Mouse (Mus musculus) limb, embryonic 14.5 days (tissue): ENCODE measurements around the gene Cfap36. TPM values are rescaled to one million over a fixed set of nuclear protein-coding genes. Genes with fewer than 3 reads are reported as not detected.

Experiments used
- ATAC-seq: fragments of 200-750 bp; cut with Nextera tagmentation; 2 replicates; pipeline ENCODE4 v1.8.0; 2017; ENCODE audit warnings: low read depth, moderate number of reproducible peaks, moderate TSS enrichment; ENCODE audit not compliant: low FRiP score
- DNase-seq: peaks from one replicate; pipeline ENCODE4 v3.0.0-alpha.2; 2015; ENCODE audit warnings: low spot score
- H3K27ac ChIP-seq: fragments of 300-500 bp; sonication (generic); replicated peaks from 2 replicates; pipeline ENCODE4 v1.5.1; 2014; ENCODE audit warnings: low read depth, mild to moderate bottlenecking, low read length, moderate library complexity, mixed read lengths
- H3K27me3 ChIP-seq: fragments of 300-500 bp; sonication (generic); 2 replicates; pipeline ENCODE4 v1.6.1; 2014; ENCODE audit warnings: low read length, mixed read lengths; ENCODE audit not compliant: control insufficient read depth, insufficient read depth
- H3K36me3 ChIP-seq: fragments of 300-500 bp; sonication (generic); 2 replicates; pipeline ENCODE4 v1.6.1; 2014; ENCODE audit warnings: mild to moderate bottlenecking, low read length, moderate library complexity, mixed read lengths; ENCODE audit not compliant: control insufficient read depth, insufficient read depth
- H3K4me1 ChIP-seq: fragments of 300-500 bp; sonication (generic); 2 replicates; pipeline ENCODE4 v1.6.1; 2014; ENCODE audit warnings: antibody characterized with exemption, low read length, mixed read lengths; ENCODE audit not compliant: control insufficient read depth, insufficient read depth
- H3K4me2 ChIP-seq: fragments of 300-500 bp; sonication (generic); replicated peaks from 2 replicates; pipeline ENCODE4 v1.6.1; 2014; ENCODE audit warnings: low read depth, mild to moderate bottlenecking, low read length, moderate library complexity; ENCODE audit not compliant: severe bottlenecking
- H3K4me3 ChIP-seq: fragments of 300-500 bp; sonication (generic); replicated peaks from 2 replicates; pipeline ENCODE4 v1.5.1; 2014; ENCODE audit warnings: low read length
- H3K9ac ChIP-seq: fragments of 300-500 bp; sonication (generic); 2 replicates; pipeline ENCODE4 v1.6.1; 2014; ENCODE audit warnings: mild to moderate bottlenecking, low read depth, low read length, moderate library complexity; ENCODE audit not compliant: severe bottlenecking
- H3K9me3 ChIP-seq: fragments of 300-500 bp; sonication (generic); 2 replicates; pipeline ENCODE4 v1.6.1; 2016; ENCODE audit warnings: low read length; ENCODE audit not compliant: control insufficient read depth
- POLR2A ChIP-seq: fragments of 200-500 bp; IDR thresholded peaks from 2 replicates; pipeline ENCODE4 v1.8.0; 2012; ENCODE audit warnings: inconsistent platforms, mild to moderate bottlenecking, moderate library complexity, borderline replicate concordance; ENCODE audit not compliant: insufficient read depth, insufficient read length; ENCODE audit errors: extremely low read depth
- WGBS: fragments of 180-500 bp; shearing (Covaris S2); extraction: QIAGEN DNeasy Blood & Tissue Kit; methylation state at CpG from one replicate; pipeline ENCODE4 v1.1.7; 2014; 5-methylcytosine and 5-hydroxymethylcytosine counted together
- polyA plus RNA-seq, 2 experiments: library from polyadenylated mRNA; depleted of rRNA in 1 of 2; stranded (reverse) in 1 of 2; unstranded in 1 of 2; fragments of >200 nt; fragmentation: Nextera tagmentation in 1 of 2; extraction: Ambion mirVana in 1 of 2; gene quantifications; 2 replicates each; pipeline versions ENCODE4 v1.2.1 to v1.2.3; 2012 to 2014

Gene Cfap36
- polyA plus RNA-seq, 2 experiments, result 23.0 to 43.4 TPM

- Histone ChIP-seq H3K9me3 (no peaks in the 10 kb centered on the region), H3K36me3 (no peaks in the 10 kb centered on the region), H3K4me1 (no peaks in the 10 kb centered on the region), H3K4me2 (no peak overlapping the region), H3K27me3 (no peaks in the 10 kb centered on the region), H3K9ac (no peak overlapping the region), H3K4me3 (no peak overlapping the region), H3K27ac (no peak overlapping the region)
- no peak for ATAC-seq
- no peak for DNase-seq
- TF ChIP-seq POLR2A, result no peak
- 80% methylated on average over 1 of the region's 1 CpGs for WGBS
These were observed 7.4 kb upstream of the Cfap36 start for GRCm38 (mm10) chr11:29254643-29255042.

- no peak overlapping the region for H3K4me2 ChIP-seq
- H3K4me1 ChIP-seq, result peaks cover 12% of the 10 kb centered on the region
- no peaks in the 10 kb centered on the region; the same call in 1 of the 2 replicates for H3K36me3 ChIP-seq
- no peak overlapping the region for H3K9ac ChIP-seq
- DNase-seq (no peak), ATAC-seq (no peak)
- WGBS, result 96% methylated on average over 5 of the region's 5 CpGs
- H3K27ac ChIP-seq, result no peak overlapping the region
- no peak for TF ChIP-seq POLR2A
- no peaks in the 10 kb centered on the region for H3K27me3 ChIP-seq
- no peaks in the 10 kb centered on the region for H3K9me3 ChIP-seq
- no peak overlapping the region for H3K4me3 ChIP-seq
These were observed 1.2 kb upstream of the Cfap36 start for GRCm38 (mm10) chr11:29248386-29248785.

GRCm38 (mm10) chr11:29247725-29248124, 516 bp upstream of the Cfap36 start:
- no peaks in the 10 kb centered on the region for H3K27me3 ChIP-seq
- H3K36me3 ChIP-seq, result peaks cover 4% of the 10 kb centered on the region
- no peaks in the 10 kb centered on the region for H3K9me3 ChIP-seq
- no peak for TF ChIP-seq POLR2A
- DNase-seq, result no peak
- peaks cover 12% of the 10 kb centered on the region for H3K4me1 ChIP-seq
- WGBS, result 100% methylated on average over 1 of the region's 1 CpGs
- peak overlapping the region; percentile 23; the same call in 1 of the 2 replicates for H3K4me2 ChIP-seq
- H3K9ac ChIP-seq, result no peak overlapping the region
- H3K27ac ChIP-seq, result no peak overlapping the region
- ATAC-seq, result no peak
- H3K4me3 ChIP-seq, result peak overlapping the region; percentile 60

- DNase-seq, result no peak
- 59% methylated on average over 4 of the region's 4 CpGs for WGBS
These were observed 1.2 kb downstream of the Cfap36 start for GRCm38 (mm10) chr11:29245988-29246387.

GRCm38 (mm10) chr11:29241961-29242360, 5.2 kb downstream of the Cfap36 start:
- DNase-seq (no peak), ATAC-seq (no peak)
- H3K27ac ChIP-seq, result no peak overlapping the region
- no peak overlapping the region for H3K9ac ChIP-seq
- no peak overlapping the region for H3K4me3 ChIP-seq
- H3K36me3 ChIP-seq, result peaks cover 17% of the 10 kb centered on the region
- no peaks in the 10 kb centered on the region for H3K27me3 ChIP-seq
- no peak for TF ChIP-seq POLR2A
- peaks cover 12% of the 10 kb centered on the region for H3K4me1 ChIP-seq
- no peak overlapping the region for H3K4me2 ChIP-seq
- WGBS, result 79% methylated on average over 4 of the region's 4 CpGs
- H3K9me3 ChIP-seq, result no peaks in the 10 kb centered on the region

More at GRCm38 (mm10) chr11:29245988-29246387, 1.2 kb downstream of the Cfap36 start:
- no peak for TF ChIP-seq POLR2A
- peaks cover 12% of the 10 kb centered on the region for H3K4me1 ChIP-seq
- H3K9me3 ChIP-seq, result no peaks in the 10 kb centered on the region
- H3K36me3 ChIP-seq, result peaks cover 17% of the 10 kb centered on the region
- H3K4me2 ChIP-seq, result peak overlapping the region; percentile 70
- peak overlapping the region; percentile 66 for H3K9ac ChIP-seq
- H3K27ac ChIP-seq, result no peak overlapping the region
- no peak for ATAC-seq
- H3K4me3 ChIP-seq, result peak overlapping the region; percentile 60
- H3K27me3 ChIP-seq, result no peaks in the 10 kb centered on the region

GRCm38 (mm10) chr11:29239353-29239752, 7.9 kb downstream of the Cfap36 start:
- no peak for TF ChIP-seq POLR2A
- Histone ChIP-seq H3K27ac (no peak overlapping the region), H3K27me3 (no peaks in the 10 kb centered on the region), H3K4me1 (no peaks in the 10 kb centered on the region), H3K4me2 (no peak overlapping the region), H3K36me3 (peaks cover 17% of the 10 kb centered on the region), H3K9me3 (no peaks in the 10 kb centered on the region), H3K4me3 (no peak overlapping the region), H3K9ac (no peak overlapping the region)
- DNase-seq (no peak), ATAC-seq (no peak)
- WGBS, result 94% methylated on average over 1 of the region's 1 CpGs
